Mouse (Mus musculus): ENCODE results near the gene Ms4a18.
A peak's percentile ranks its signal among the peaks of the same experiment; 100 is the strongest.

- peak; percentile 72 for TF ChIP-seq CTCF (IDR thresholded peaks at IDR 0.05; ENCODE audit: extremely low read depth, insufficient read length, insufficient replicate concordance, low read depth, low read length)
- TF ChIP-seq POLR2A (IDR thresholded peaks at IDR 0.05; ENCODE audit: low read depth, low read length), result no peak
Measured at GRCm38 (mm10) chr19:10983146-10983545, 34.7 kb downstream of the Ms4a18 start.

All from small intestine, adult 2 months (tissue).